Mouse (Mus musculus) thymus, postnatal 10 days (tissue): ENCODE measurements around the gene Hsp90ab1.

ENCODE experiments used
- DNase-seq, 2 experiments: peaks; one replicate each; pipeline ENCODE4 v3.0.0; 2021; ENCODE audit warnings: low spot score in 2 of 2

Gene Hsp90ab1

DNA sequence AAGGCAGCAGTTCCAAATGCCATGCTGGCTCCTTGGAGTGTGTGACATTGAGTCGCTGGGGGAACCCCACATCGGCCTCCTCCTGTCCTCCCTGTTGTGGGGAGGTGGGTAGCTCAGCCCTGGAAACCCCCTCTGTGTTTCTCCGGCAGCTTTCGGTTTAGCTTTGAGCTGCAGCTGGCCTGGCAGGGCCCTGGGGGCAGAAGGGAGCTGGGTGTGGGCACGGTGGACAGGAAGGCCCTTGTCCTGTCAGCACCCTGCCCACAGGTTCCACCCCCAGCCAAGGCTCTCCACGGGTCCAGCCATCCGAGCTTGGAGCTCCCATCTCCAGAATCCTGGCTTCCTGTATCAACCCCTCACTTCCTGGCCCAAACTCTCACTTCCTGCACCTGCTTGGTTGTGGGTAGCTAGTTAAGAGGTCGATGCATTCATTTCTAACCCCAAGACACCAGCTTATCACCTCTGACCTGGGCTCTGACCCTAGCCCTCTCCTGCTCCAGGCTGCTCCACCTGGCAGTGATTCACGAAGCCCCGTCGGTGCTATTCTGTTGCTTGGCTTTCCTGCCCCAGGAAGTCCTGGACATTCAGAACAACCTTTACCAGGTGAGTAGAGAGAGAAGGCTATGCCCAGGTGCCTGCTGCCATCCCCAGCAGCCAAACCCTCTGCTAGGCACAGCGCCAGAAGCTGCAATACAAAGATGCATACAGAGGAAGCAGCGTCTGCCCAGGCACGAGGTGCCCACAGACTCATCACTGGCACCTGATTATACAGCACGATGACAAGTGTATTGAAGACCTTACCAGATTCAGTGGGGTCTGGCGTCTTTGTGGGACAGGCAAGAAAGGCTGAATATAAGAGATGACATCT is 14.8 kb downstream of the Hsp90ab1 start:
- peak in 1 of 2 experiments; percentile 38 for DNase-seq

DNA sequence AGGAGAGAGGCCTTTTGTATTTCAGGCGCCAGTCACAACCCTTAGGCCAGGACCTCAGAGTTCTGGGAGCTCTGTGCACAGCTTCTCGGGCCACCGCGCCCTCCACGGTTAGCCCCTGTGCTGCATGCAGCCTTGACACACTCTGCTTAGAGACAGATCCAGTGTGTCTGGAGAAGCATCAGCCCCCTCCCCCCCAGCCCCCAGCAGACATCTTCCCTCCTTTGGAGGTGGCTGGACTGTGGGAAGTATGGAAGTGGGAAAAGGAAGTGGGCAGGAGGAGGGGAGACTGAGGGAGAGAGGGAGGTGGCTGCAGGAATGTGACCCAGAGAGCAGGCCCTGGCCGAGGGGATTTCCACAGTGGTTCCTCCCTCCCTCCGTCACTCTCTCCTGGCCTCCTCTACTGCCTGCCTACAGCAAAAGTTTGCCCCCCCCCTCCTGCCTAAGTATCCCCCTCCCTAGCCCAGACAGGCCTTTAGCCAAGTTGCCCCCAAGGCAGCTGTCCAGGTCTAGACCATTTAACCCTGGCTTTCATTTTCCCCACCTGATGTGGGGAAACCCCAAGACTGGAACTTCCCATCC is 15.7 kb downstream of the Hsp90ab1 start:
- DNase-seq: peak in 1 of 2 experiments; percentile 45

DNA sequence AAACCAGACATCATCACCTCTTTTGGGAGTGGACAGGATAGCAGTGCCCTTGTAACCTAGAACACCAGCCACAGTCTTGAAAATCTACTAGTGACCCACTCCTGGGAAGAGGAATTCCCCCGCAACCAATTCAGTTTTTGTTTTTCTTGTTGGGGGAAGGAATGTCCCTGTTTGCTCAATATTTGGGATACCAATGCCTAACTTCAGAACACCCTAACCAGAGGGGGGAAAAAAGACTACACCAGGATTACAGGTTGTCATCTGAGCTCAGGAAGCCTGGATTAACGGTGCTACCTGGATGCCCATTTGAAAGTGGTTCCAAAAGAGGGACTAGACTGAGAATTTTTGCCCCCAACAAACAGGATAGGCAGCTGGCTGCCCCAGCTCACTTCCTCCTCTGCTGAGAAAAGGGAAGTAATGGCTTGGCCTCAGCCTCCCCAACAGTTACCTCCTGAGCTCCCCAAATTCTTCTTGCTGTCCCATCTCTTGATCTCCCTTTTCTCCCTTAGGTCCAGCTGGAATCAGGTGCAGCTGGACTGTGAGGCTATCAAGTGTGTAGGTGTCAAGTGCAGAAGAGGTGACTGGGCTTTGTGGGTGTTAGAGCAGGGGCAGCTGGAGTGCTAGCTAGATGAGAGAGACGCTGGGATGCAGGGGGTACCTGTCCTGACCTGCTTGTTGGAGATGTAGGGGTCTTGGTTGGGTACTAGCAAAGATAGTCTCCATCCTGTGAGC is 16.4 kb downstream of the Hsp90ab1 start:
- DNase-seq: no peak

DNA sequence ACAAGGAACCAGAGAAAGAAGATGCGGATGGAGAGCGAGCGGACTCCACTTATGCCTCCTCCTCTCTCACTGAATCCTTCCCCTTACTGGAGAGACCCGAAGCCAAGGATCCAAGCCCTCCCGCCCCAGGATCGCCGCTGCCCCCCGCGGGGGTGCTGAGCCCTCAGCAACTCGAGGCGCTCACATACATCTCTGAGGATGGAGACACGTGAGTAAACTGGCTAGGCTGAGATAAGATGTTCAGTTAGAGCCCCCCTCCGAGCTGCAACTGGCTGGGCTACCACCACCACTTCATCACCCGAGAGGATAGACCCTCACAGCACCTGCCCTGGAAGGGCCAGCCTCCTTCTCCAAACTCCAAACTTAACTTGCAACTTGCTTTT is 17.0 kb downstream of the Hsp90ab1 start:
- no peak for DNase-seq

DNA sequence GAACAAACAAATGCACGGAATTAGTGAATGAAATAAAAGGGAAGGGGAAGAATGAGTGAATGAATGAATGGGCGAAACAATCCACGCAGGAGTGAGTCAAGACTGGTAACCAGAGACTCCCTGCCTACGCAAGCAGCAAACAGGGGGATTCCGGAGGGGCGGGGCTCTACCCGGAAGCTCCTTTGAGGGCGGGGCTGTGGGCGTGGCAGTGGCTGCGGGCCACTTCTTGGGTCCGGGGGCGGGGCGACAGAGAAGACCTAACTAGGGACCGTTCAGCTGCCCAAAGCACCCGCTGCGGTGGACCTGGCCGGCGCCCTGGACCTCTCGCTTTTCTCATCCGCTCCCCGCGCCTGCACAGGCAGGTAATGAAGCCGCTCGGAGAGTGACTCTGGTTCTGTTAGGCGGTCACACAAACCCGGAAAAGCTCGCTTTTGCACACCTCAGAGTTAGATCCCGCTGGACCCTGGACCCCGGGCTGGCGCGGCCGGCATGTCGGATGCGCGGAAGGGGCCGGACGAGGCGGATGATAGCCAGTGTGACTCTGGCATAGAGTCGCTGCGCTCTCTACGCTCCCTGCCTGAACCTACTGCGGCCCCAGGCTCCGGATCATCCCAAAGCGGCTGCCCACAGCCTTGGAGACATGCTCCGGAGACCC is 17.5 kb downstream of the Hsp90ab1 start, which contains the start of gene Nfkbie:
Gene Nfkbie (plus strand): TSS at position 252 of the 655 bp plus-strand sequence.
- DNase-seq: peak; percentile 95 to 98

DNA sequence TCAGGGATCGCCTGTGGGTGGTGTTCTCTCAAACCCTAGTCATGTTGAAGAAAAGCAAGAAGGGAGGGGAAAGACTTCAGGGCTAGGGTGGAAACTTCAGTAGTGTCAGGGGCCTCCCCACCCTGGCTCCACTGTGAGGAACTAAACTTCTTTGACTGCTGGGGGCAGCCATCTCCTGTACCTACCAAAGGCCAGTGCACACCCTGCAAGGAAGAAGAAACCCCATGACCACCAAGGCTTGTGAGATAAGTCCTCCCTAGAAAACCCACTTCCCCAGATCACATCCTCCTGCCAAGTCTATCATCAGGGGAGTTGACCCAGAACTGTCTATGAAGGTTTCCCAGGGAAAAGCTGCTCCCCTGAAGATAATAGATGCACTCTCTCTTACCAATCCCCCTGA is 18.7 kb downstream of the Hsp90ab1 start:
- no peak for DNase-seq

DNA sequence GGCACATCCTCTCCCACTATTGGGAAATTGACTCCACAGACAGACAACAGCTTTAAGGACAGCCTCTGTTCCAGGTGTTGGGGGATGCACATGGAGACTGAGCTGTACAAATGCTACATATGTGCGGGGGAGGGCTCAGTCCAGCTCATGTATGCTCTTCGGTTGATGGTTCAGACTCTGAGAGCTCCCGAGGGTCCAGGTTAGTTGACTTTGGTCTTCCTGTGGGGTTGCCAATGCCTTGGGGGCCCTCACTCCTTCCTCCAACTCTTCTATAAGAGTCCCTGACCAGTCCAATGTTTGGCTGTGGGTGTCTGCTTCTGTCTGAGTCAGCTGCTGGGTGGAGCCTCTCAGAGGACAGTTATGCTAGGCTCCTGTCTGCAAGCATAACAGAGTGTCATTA is 20.0 kb downstream of the Hsp90ab1 start:
- no peak for DNase-seq

DNA sequence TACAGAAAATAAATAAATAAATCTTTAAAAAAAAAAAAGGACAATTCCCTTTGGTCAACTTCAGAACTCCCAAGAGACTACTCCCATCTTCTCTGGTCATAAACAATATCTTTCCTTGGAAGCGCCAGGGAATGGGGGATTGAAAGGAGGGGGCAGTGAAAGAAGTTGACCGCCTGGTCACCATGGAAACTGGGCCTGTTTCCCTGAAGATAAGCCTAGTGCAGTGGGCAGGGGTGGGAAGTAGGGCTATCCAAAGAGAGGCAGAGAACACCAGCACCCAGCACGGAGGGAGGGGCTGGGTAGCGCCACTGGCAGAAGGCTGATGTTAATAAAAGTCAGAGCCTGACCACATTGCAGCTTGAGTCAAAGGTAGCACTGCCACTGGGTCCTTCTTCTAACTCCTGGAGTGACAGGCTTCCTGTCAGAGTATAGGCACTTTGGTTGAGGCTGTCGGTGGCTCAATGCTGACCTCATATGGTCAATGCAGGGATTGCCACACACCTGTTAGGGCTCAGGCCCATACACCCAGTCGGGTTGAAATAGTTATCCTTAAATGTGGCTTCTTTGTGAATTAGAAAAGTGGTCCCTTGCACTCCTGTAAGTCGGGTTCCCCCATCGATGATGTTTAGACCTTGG is 21.1 kb downstream of the Hsp90ab1 start:
- peak; percentile 74 to 84 for DNase-seq

DNA sequence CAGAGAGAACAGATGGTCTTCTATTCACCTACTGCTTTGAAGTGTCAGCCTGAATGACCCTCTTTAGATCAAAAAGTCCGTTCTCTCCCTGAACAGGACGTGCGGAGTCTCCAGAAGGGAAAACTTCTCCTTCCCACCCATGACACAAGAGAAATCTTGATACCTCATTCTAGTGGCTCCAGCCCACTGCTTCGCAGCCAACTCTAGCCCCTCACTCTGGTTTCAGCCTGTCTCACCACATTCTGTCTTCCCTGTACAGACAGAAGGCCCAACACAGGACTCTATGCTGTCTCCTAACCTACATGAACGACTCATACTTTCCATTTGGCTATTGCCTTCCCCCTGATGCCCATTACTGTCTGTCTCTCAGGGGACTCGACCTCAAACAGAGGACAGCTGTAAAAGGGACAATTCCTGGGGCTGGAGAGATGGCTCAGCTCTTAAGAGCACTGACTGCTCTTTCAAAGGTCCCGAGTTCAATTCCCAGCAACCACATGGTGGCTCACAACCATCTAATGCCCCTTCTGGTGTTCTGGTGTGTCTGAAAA is 21.7 kb downstream of the Hsp90ab1 start:
- no peak for DNase-seq

DNA sequence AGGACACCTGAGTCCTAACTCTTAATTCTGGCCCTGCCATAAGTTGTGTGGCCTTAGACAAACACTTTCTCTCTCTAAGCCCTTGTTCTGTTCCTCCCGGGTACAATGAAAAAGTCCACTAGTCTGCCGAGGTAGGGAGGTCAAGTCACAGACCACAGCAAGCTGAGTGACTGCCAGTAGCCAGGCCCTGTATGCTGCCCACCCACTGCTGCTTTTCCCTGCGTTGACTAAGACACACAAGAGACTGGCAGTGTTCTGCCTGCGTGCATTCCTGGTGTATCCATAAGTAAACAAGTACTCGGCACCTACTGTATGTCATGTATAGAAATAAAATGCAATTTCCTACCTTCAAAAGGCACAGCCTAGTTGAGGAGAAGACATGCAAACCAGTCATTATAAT is 22.8 kb downstream of the Hsp90ab1 start:
- no peak for DNase-seq

DNA sequence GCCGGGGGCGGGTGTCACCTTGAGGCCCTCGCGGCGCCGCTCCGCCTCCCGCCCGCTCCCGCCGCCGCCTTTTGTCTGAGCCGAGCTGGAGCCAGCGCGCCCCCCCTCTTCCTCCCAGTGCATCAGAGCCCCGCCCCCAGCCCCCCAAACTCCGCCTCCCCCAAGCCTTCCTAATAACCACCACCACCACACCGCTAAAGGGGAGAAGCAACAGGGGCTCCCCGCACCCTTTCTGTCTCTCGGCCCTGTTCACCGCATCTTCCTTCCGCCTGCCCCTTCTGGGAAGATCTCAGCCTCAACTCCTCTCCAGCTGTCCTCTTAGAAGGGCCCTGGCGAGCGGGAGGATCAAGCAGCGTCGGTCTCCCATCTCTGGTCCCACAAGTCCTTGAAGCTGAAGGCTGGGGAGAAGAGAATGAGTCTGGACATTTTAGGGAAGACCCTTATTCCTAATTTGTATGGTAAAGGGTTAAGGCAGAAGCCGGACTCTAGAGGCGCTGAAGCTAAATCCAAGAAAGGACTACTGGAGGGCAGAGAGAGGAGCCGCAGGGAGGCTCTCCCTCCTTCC is 23.4 kb downstream of the Hsp90ab1 start, which contains the start of gene Tmem151b:
Gene Tmem151b (minus strand): TSS at position 61 of the 565 bp plus-strand sequence.
- DNase-seq: peak; percentile 27 to 64

DNA sequence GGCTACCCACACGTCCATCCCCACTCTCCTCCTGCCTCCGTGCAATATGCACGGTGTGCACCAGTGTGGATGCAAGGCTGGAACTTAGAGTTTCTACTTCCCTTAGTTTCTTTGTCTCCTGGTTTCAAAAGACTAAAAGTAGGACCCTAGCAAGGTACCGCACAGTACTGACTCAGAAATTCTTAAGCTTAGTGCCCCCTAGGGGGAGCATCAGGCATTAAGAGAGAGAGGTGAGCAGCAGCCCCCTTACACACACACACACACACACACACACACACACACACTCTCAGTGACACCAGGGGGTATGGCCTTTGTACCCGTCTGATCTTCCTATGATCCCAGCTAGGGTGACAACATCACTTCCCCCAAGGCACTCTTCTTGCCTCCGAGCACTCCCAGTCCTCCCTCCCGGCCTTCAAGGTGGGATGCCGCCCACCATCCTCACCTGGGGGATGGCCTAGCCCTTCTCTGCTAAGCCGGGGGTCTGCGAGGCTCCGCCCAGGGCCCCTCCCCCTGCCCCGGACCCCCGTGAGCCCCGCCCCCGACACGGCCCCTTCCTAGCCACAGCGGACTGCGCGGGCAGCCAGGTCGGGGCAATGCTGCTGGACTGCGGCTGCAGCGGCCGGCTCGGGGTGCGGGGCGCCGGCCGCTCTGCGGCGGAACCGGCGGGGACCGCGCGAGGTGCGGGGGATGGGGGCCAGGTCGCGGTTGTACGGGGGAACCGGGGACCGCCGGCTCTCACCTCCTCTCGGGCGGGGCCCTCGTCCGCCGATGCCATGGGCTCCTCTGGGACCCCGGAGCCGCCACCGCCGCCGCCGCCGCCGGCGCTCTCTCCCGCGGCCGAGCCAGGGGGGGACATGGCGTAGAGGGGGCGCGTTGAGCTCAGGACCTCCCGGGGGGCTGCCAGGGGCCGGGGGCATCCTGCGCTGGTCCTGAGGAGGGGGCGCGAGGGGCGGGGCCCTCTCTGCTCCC is 24.2 kb downstream of the Hsp90ab1 start:
- peak; percentile 50 to 65 for DNase-seq

DNA sequence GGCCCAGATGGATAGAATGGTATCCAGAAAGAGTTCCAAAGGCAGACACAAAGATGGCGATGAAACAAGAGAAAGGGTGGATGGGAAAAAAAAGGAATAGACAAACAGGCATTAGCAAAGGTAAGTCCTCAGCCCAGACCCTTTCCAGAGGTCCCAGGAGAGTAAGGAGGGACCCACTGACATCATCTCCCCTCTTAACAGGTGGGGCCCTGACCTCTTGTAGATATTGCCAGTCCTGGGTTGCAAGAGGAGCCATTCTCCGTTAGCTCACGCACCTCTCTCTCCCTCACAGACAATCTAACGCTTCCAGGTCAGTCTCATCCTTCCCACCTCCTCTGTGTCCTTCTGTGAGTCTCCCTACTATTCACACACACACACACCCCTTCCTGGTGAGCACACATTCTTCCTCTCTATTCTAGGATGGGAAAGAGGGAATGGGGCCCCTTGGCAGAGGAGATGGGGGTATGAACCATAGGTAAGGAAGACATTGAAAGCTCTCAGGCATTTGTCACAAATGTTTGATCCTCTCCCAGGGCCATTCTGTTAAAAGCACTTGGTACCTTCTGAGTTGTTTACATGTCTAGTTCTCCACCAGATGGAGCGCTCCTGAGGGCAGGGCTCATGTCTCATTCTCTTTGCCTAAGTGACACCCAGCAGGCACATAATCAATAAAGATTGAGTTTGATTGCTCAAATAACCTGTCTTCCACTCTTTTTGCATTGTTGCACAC is 25.4 kb downstream of the Hsp90ab1 start:
- no peak for DNase-seq

DNA sequence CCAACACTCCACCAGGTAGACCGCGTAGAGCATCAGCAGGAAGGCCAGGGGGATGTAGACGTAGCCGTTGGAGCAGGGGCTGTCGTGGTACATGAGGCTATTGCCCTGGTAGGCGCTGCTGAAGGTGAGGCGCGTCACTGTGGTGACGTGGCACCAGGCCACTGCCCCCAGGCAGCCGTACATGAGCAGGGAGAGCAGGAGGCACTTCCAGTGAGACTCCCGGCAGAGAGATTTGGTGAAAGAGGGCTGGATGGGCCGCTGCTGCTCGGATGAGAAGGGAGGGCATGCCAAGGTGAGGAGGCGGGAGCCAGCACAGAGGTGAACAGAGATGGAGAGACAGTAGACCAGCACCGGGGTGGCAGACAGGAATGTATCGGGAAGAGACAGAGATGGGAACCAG is 26.1 kb downstream of the Hsp90ab1 start:
- no peak for DNase-seq

DNA sequence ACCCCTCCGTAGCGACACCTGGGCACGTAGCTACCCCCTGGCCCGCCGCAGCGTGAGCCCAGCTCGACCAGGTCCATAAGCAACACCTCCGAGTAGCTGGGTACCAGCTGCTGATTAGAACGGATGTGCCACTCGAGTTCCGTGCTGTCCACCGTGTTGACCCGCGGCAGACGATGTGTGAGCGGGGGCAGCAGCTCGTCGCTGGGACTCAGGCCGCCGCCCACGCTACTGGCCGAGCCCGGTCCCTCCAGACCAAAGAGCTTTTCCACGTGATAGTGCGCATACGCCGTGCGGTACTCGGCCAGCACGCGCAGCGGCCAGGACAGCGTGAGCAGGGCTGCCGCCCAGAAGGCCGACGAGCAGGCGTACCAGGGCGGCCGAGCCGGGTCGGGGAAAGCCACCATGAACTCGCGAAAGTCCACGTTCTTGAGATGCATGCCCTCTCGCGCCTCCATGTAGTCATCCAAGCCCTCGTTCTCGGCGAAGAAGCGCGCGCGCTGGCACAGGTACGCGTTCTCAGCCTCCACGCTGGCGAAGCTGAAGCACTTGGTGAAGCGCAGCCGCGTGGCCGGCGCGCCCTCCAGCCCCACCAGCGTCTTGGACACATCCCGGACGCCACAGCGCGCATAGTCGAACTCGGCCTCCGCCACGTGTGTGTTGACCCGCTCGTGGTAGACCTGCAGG is 27.7 kb downstream of the Hsp90ab1 start:
- no peak for DNase-seq

DNA sequence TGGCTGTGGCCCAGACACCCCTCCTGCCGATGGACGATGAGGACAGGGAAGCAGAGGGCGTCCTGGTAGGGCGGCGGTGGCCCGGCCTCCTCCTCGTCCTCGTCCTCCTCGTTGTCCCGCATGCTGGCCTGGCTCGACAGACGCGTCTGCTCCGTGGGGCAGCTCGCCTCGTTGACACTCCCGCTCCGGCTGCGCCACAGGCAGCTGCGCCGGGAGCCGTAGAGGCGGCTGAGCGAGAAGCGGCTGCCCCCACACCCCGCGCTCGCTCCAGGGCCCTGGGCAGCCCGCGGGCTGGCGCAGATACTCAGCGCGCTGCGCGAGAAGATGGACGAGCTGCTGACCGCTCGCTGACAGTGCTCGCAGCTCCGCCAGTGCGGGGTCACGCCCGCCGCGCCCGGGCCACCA is 28.2 kb downstream of the Hsp90ab1 start:
- DNase-seq: no peak

DNA sequence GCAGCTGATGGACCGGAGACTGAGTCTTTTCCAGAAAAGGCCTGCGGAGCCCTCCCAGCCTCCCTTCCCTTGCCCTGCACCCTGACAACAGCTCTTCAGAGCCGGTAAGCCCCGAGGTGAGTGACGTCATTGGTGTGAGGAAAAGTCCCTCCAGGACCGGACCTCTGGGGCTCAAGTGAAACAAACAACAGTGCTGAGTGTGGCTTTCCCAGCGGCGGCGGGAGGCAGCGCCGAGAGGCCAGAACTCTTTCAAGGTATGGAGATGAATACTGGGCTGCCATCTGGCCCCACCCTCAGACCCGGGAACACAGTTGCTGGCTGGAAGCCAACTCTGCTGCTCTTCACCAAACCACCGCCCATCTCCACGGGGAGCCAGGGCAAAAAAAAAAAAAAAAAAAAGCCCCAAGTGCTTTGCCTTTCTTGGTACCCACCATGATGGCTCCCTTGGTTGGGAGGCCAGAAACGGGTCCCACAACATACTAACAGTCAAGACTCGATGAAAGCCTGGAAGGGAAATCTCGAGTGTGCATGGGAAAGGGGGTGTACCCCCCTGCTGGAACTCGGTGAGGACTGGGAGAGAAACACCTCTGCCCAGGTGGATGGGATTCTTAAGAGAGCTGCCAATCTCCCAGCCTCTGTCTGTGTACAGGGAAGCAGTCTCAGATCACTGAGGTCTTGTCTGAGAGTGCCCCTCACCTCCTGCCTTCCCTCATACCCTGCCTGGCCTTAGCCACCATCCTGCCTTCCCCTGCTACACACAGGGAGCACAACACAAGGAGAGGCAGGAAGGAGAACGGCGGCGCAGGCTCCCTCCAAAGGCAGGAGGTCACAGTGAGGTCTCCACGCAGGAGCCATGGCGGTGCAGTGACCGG is 28.8 kb downstream of the Hsp90ab1 start:
- DNase-seq: no peak
